Mouse (Mus musculus): Measurements from ENCODE around the gene Sstr5. TPM values are rescaled to one million over a fixed set of nuclear protein-coding genes. Genes with fewer than 3 reads are reported as not detected.

Gene Sstr5
- polyA plus RNA-seq, 1 experiment from 2014 or later, result 0.07 TPM

DNA sequence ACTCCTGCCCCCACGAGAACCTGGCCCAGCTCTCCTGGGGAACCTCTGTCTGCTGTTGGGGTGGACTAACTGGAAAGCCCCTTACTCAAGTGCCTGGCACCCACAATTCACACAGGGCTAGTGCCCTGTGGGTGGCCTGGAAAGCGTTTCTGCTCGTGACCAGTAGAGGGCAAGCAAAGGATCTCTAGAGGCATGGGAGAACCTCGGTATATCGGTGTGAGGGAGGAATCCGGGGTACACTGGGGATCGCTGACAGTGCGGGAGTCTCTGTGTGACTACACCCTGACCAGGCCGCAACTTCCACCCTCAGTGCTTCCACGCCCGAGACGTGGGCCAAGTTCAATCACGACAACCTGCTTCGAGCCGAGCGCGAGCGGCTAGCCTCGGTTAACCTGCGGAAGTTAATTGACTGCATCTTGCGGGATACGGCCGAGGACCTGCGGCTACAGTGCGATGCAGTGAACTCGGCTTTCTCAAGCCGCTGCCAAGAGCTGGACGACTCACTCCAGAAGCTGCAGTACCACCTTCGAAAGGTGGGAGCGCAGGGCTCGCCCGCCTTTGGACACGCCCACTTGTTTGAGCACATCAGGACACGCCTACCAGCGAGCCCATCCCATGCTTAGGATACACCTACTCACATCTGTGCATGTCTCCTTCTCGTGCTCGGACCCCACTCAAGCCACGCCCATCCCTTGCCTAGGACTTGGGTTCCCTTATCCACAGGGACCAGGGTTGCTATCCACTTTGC lies 22.6 kb downstream of the Sstr5 start:
- peak; percentile 66 for DNase-seq (ENCODE audit: low spot score)

DNA sequence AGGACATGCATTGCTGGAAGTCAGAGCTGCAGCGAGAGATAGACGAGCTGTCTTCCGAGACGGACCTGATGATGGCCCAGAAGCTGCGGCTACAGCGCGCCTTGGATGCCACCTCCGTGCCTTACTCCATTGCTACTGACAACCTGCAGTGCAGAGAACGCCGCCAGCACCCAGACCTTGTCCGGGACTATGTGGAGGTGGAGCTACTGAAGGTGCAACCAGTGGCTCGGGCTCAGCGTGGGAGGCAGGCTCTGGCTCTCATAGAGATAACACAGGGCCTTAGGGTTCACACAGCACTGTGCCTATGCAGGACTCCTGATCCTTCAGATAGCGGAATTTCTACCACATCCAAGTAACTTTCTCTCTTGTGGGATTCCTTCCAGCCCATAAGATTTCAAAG lies 25.0 kb downstream of the Sstr5 start:
- DNase-seq (ENCODE audit: low spot score), result no peak

DNA sequence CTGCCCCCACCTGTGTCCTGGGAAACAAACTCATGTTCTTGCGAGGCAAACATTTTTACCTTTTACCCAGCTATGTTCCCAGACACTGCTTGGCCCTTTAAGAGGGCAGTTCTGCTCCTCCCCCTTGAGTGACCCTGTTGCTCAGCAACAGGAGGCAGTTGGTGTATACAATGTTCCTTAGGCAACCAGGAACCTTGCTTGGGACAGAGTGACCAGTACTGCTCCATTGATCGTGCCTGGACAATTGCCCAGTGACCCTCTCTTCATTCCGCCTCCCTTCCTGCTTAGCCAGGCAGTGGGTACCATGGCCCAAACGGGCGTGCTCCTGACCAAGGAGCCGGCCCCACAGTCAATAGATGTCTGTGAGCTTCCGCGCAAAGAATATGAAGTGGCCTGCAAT lies 25.7 kb downstream of the Sstr5 start:
- DNase-seq (ENCODE audit: low spot score), result no peak

DNA sequence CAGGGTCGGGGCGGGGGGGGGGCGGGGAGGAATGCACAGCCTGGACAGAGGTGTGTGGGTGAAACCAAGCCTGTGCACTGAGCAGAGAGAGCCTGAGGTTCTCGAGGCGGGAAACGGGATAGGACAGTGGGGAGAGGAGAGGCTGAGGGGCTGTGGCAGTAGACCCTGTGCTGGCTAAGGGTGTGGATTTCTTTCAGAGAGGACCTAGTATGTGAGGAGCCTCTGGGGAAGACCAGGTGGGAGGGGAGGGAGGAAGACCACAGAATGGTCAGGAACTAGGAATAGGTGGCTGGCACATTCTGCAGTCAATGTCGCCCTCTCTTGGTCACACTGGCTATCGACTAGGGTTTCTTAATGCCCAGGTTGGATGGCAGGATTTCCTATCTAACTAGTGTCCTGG lies 27.3 kb downstream of the Sstr5 start:
- peak; percentile 9 for DNase-seq (ENCODE audit: low spot score)

DNA sequence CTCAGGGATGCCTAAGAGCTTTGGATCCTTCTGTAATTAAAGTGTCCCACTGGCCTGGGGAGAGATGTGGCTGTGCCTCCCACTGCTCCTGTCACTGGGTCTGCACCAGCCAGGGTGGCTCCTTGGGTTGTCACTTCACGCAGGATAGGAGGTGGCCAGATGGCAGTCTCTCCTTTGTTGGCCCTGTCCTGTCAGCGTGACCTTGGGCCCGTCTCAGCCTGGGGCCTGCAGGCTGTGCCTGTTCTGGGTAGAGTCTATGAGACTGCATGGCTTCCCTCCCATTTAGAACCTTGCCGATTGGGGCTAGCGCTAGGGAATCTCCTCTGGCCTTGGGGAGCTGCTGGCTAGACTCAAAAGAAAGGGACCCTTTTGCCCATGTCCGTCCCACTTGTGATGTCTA lies 28.8 kb downstream of the Sstr5 start:
- DNase-seq (ENCODE audit: low spot score), result no peak

DNA sequence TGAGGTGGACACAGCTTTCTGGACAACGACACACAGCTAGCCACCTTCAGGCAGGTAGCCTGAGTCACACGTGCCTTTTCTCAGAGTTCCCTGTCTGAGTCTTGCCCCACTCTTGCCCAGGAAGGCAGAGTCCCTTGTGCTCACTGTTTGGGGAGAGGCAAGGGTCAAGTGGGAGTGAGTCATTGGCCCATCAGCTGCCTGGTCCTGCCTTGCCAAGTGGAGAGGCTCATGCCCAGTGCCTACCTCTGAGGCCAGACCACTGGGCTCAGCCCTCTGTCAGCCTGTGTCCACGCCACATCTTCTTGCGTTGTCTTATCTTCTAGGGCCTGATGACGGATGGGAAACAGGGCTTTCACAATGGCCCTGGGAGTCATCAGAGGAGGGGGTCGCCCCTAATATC lies 29.3 kb downstream of the Sstr5 start:
- no peak for DNase-seq (ENCODE audit: low spot score)

DNA sequence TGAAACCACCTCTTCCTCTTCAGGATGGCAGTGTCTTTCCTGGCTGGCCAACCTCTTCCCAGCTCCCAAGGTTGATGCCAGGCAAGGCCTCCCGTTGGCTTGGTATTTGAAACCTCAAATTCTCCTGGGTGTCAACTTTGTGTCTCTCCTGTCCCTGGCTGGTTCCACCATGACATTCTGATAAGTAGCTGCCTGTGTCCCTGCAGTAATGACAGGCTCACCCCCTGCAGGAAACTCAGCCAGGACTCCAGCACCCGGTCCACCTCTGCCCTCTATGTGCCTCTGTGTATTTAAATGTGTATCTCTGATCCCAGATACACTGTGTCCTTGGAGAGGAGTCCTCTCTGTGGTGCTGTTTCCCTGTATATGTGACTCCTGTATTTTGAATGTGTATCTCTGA lies 30.8 kb downstream of the Sstr5 start:
- no peak for DNase-seq (ENCODE audit: low spot score)

DNA sequence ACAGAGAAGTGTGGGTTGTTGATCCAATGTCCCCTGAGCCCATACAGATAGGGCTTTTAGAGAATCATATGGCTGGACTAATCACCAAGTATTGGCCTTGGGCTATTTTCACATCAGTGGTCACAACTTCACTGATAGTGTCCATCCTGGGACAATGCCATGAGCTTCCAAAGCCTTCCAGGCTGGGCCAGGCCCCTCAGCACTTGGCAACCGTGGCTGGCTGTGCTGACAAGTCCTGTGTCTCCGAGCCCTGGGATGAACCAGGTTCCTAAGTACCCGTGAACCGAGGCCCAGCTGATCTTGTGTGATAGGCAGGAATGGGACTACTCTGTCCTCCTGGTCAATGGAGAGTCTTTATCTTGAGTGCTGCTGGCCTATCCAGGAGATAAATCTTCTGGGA lies 33.0 kb downstream of the Sstr5 start:
- no peak for DNase-seq (ENCODE audit: low spot score)

DNA sequence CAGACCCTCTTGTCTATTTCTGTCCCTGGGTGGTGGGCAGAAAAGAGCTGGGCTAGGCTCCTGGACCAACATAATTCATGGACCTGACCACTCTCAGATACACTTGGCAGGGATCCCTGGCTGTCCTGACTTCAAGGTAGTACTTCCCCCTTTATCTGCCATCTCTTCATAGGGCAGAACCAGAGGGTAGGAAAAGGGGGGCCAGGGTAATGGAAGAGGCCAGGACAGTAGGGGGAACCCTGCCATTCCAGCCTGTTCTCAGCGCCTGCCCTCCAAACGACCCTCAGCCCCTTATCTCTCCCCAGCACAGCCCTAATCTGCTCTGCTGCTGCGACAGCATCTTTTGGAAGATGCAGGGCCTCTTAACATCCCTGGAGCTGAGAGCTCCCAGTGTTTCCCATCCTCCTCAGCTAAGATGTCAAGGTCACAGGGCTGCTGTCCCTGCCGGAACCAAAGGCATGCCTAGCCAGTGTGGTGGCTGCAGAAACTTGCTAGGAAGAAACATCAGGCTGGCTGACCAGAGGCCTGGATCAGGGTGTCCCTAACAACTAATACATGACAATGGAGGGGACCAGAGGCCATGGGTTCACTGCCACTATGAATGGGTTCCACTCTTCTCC lies 33.7 kb downstream of the Sstr5 start:
- DNase-seq (ENCODE audit: low spot score), result no peak

DNA sequence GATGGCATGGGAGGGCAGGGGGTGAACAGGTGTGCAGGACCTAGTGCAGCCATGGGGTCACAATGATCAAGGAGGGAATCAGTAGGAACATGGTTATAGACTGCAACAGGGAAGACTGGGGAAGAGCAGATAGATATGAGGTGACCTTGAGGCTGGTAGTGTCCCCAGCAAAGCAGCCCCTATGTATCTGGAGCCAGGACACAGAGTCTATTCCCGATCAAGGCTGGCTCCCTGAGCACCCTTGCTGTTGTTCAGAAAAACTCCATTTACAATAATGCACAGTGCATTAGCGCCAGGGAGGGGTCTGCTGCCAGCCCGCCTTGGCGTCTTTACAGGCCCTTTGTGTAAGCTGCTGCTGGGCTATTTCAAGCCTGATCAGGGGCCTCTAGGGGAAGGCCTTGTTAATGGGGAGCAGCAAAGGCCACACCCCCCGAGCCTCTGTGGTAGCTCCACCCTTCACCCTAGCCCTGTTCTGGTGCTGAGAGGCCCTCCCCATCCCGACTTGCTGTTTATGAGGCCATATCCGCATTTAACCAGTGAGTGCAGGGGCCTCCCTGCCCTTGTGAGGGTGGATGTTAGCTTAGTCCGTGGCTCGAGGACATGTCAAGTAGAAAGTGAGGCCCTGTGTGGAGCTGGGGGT lies 34.7 kb downstream of the Sstr5 start:
- no peak for DNase-seq (ENCODE audit: low spot score)

DNA sequence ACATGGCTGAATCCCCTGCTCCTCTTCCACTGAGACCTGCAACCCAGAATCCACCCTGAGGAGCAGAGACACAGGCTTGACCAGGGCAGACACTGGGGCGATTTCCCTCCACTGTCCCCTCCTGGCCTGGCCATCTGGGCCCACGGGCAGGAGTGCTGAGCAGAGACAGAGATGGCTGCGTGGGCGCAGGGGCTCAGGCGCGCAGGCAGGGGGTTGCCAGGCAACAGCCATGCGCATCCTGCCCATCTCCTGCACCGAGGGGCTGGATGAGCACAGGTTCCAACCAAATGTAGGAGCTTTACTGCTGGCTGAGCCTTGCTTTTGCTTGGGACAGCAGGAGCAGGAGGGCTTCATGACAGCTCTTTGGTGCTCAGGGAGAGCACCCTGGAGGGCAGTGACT lies 40.5 kb downstream of the Sstr5 start:
- DNase-seq (ENCODE audit: low spot score), result no peak

DNA sequence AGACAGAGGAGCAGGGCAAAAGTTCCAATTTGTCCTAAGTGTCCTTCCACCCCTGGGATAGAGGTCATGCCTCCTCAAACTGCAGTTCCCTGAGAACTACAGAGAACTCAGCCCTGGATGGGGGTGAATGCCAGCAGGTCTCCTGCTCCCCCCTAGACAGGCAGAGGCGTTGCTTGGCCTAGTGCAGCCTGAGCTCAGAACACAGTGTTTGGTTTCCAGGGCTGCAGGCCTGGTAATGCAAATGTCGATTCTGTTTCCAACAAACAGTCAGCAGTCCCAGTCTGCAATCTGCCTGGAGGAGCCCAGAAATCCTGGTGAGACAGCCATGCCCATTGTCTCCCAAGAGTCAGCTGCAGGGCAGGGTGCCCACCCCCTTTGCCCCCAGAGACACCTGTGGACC lies 42.8 kb downstream of the Sstr5 start, which contains the start of gene Tekt4:
Gene Tekt4, plus strand, starts transcription at position 344 of the 400 bp plus-strand sequence.
- no peak for DNase-seq (ENCODE audit: low spot score)

DNA sequence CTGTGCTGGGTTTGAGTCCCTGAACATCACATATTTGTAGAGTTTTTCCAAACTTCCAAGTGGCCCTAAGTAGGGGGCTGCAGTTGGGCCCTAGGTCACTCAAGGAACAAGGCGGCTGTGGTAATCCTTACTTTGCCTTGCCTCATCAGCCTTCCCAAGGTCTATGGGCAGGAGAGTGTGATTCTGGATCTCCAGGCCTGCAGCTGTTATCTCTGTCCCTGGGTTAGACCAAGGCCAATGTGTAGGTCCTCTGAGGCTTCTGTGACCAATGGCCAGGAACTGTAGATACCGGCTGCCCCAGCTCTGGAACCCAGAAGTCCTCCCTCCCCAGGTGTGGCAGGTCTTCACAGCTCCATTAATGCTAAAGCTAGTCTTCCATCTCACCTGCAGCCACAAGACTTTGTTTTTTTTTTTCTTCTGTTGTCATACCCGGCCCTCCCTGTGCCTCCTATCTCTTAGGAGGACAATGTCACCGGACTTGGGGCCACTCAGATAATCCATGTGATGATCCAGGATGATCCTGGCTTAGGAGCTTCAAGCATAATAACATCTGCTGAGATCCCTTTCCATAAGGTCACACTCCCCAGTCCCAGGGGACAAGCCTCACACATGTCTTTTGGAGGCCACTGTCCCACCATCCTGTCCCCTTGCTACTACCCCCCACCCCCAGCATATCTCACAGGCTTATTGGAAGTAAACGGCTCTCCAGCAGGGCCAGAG lies 44.7 kb downstream of the Sstr5 start:
- no peak for DNase-seq (ENCODE audit: low spot score)

DNA sequence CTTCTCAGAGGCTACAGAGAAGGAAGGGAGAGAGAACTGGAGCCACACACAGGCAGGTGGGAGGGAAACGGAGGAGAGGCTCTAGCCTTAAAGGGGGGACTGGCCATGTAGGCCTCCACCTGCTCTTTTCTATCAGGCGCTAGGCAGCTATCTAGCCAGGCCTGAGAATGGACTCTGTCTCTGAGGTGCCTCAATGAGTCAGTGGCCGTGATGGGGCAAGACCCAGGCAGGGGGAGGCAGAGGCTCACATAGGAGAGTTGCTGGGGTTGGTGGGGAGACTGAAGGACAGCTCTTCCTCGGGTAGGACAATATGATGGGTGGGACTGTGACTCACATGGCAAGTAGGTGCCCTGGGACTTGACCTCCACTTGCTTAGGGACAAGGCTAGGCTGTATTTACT lies 46.8 kb downstream of the Sstr5 start:
- DNase-seq (ENCODE audit: low spot score), result no peak

DNA sequence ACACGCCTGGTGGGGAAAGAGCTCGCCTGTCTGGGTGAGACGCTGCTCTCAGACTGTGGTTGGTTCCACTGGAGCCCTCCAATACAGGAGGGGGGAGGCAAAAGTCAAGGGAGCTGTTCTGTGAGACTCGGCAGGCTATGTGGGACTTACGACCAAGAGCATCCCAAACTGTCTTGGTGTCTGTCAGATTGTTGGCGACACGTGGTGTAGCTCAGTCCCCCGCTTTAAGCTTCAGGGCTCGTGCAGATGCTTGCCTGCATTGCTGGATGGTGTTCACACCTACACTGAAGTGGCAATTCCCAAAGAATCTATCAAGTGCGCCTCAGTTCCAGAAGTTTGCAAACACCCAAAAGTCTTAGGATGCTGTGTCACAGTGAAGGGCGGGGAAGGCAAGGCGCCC lies 49.2 kb downstream of the Sstr5 start:
- no peak for DNase-seq (ENCODE audit: low spot score)

DNA sequence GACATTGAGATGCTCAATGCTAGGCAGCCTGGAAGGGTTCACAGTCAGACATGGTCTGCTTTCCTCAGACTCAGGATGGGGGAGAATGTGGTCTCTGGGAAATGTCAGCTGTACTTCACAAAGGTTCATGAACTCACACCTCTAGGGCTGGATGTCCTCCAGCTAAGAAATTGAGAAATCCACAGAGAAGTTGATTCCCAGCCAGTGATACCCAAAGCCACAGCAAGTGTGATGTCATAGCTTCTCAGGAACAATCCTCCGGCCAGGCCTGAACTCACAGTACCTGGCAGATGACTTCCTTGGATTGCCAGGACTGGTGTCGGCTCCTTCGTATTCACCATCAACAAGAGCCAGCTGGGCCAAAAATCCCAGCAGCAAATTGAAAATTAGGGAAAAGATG lies 51.2 kb downstream of the Sstr5 start:
- DNase-seq (ENCODE audit: low spot score), result no peak

DNA sequence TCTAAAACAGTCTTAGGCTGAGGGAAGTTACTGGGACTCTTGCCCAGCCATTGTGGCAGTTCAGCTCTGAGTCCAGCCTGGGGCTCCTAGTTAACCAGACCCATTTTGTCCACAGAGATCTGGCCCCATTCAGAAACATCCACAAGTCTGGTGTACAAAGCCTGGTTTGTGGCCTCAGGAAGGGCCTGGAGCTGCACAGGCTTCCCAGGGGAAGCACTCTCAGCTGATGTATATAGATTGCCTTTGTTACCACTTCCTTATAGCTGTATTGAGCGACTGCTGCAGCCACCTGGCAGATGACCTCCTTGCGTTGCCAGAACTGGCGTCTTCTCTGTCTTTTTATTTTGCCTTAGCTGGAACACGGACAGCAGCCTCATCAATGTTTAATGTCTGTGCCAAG lies 52.0 kb downstream of the Sstr5 start:
- no peak for DNase-seq (ENCODE audit: low spot score)

DNA sequence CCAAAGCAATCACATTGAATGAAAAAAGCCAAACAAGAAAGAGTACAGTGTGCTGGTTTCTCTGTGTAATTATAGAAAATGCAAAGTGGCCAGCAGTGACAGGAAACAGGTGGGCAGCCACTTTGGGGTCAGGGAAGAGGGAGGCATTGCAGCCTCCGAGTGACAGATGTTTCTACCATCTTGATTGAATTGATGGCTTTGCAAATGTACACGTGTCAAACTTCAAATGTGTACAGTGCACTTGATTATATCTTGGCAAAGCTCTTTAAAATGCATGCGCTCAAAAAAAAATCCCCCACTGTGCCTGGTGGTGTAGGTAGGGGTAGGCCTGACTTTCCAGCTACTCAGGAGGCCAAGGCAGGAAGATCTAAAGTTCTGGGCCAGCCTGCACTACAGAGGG lies 54.2 kb downstream of the Sstr5 start:
- DNase-seq (ENCODE audit: low spot score), result no peak

DNA sequence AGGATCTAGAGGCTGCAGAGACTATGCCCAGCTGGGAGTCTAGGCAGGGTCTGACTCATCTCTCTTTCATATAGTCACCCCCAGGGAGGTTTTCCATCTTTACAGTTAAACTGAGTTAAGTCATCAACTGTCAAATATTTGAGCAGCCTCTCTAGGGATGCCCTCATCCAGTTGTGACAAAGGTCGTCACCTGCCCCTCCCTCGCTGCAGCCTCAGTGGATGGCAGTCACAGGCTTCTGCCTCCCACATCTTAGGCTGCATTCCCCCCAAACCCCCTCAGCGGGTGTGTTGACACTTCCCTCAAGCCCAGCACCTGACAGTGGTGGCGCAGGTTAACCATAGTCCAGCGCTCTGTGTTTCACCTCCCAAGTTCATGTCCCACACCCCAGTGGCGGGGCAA lies 55.7 kb downstream of the Sstr5 start:
- DNase-seq (ENCODE audit: low spot score), result no peak

Data from thymus, postnatal 0 days (tissue).